11 mouse cellular contexts compared by ENCODE assay signal in the genomic region with DNA sequence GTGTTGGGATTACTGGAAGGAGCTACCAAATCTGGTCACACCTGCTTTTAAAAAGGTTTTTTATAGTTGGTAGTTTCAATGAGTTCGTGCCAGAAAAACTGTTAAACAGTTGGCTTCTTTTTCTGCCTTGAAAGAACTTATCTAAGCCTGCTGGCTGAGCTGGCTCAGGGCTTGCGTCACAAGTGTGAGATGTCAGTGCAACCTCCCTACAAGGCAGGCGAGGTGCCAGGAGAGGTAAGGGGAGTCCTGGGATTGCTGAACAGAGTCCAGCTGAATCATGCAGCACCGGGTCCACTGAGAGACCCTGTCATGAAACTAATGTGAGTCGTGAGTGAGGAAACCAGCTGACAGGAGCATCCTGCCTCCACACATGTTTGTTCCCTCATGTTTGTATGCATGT. TPM values are rescaled to one million over a fixed set of nuclear protein-coding genes. Genes with fewer than 3 reads are reported as not detected.
DNase-seq lines count a peak whose midpoint lies in the region; ATAC-seq and TF ChIP-seq lines count a peak whose summit lies in the region.
"Had no signal": no experiment of that assay in that cellular context is flagged by ENCODE, and none has a peak within 500 bp of the region (broad histone marks: within the 10 kb centered on the region; RNA-seq: fewer than 3 reads in every experiment).

No protein-coding gene starts in this region.

- TF ChIP-seq POLR2A in liver, adult 2 months (IDR thresholded peaks at IDR 0.05; ENCODE audit: extremely low read depth, insufficient read depth, low read length) = no peak

- no peak overlapping the region for H3K4me3 ChIP-seq in liver, adult 2 months (ENCODE audit: insufficient read depth, low read depth, low read length)
- H3K4me3 ChIP-seq in liver, embryonic 12.5 days = no peak overlapping the region
- no peak overlapping the region for H3K4me3 ChIP-seq in heart, embryonic 11.5 days (ENCODE audit: low read depth, low read length)
- no peak overlapping the region for H3K4me3 ChIP-seq in forebrain, embryonic 15.5 days

- H3K27me3 ChIP-seq in liver, adult 2 months (ENCODE audit: control insufficient read depth, insufficient read depth, low read length) = no peaks in the 10 kb centered on the region
- no peaks in the 10 kb centered on the region for H3K27me3 ChIP-seq in liver, embryonic 12.5 days (replicated peaks)
- no peaks in the 10 kb centered on the region for H3K27me3 ChIP-seq in heart, embryonic 11.5 days (ENCODE audit: control insufficient read depth, insufficient read depth, low read length)
- no peaks in the 10 kb centered on the region for H3K27me3 ChIP-seq in forebrain, embryonic 15.5 days

- 20% methylated on average over 5 of the region's 5 CpGs for WGBS in liver, adult 2 months
- WGBS in liver, embryonic 12.5 days (ENCODE audit: insufficient replicate concordance) = 54% methylated on average over 5 of the region's 5 CpGs
- WGBS in heart, embryonic 11.5 days (ENCODE audit: insufficient replicate concordance) = 39% methylated on average over 5 of the region's 5 CpGs
- 62% methylated on average over 5 of the region's 5 CpGs for WGBS in forebrain, embryonic 15.5 days

- H3K4me2 ChIP-seq in liver, embryonic 12.5 days = no peak overlapping the region
- no peak overlapping the region for H3K4me2 ChIP-seq in heart, embryonic 11.5 days
- no peak overlapping the region for H3K4me2 ChIP-seq in forebrain, embryonic 15.5 days (replicated peaks)

- H3K27ac ChIP-seq in liver, adult 2 months (replicated peaks; ENCODE audit: insufficient read depth, low read depth, low read length) = no peak overlapping the region
- no peak overlapping the region for H3K27ac ChIP-seq in liver, embryonic 12.5 days
- H3K27ac ChIP-seq in heart, embryonic 11.5 days (ENCODE audit: low read depth, low read length) = peak overlapping the region; percentile 0; the same call in 1 of the 2 replicates
- H3K27ac ChIP-seq in forebrain, embryonic 15.5 days (replicated peaks) = no peak overlapping the region
- H3K27ac ChIP-seq: liver, embryonic 14.5 days had no signal

- no peak overlapping the region for H3K9ac ChIP-seq in liver, adult 2 months (ENCODE audit: low read depth, low read length)
- H3K9ac ChIP-seq in liver, embryonic 12.5 days = no peak overlapping the region
- H3K9ac ChIP-seq in heart, embryonic 11.5 days (ENCODE audit: low read depth, low read length) = no peak overlapping the region
- no peak overlapping the region for H3K9ac ChIP-seq in forebrain, embryonic 15.5 days (replicated peaks)
- H3K9ac ChIP-seq: liver, embryonic 14.5 days had no signal

- ATAC-seq in liver, embryonic 12.5 days = no peak
- 0 out of 2 replicates have a peak, but pooled peaks have one; percentile 46 for ATAC-seq in heart, embryonic 11.5 days (replicated peaks; ENCODE audit: insufficient number of reproducible peaks, low FRiP score, low TSS enrichment)
- ATAC-seq in forebrain, embryonic 15.5 days (replicated peaks) = no peak

- H3K79me2 ChIP-seq in liver, adult 2 months (ENCODE audit: control insufficient read depth, insufficient read depth, low read length) = no peaks in the 10 kb centered on the region; the same call in 1 of the 2 replicates

- TF ChIP-seq CTCF in liver, adult 2 months (IDR thresholded peaks at IDR 0.05; ENCODE audit: low read depth, low read length) = no peak

- H3K36me3 ChIP-seq in liver, adult 2 months (ENCODE audit: control insufficient read depth, insufficient read depth, low read length) = peaks cover 15% of the 10 kb centered on the region; the same call in 1 of the 2 replicates
- H3K36me3 ChIP-seq in liver, embryonic 12.5 days = peaks cover 28% of the 10 kb centered on the region
- peaks cover 31% of the 10 kb centered on the region for H3K36me3 ChIP-seq in heart, embryonic 11.5 days (ENCODE audit: control insufficient read depth, insufficient read depth, low read length)
- H3K36me3 ChIP-seq in forebrain, embryonic 15.5 days = peaks cover 66% of the 10 kb centered on the region

- peak; percentile 43 to 72 for DNase-seq in adrenal gland, adult (ENCODE audit: inconsistent age in 2 of 2, low spot score in 1 of 2)
- no peak for DNase-seq in adrenal gland, adult 18-20 months (ENCODE audit: low spot score in 2 of 2)
- peak; percentile 62 for DNase-seq in liver, adult 2 months (ENCODE audit: extremely low read depth, low read depth, low spot score)
- DNase-seq in telencephalon, adult 2 months (ENCODE audit: low read depth, low spot score) = peak; percentile 24
- no peak for DNase-seq in testis, postnatal 10 days (ENCODE audit: low spot score)
- DNase-seq: cerebellum, postnatal 36 days; kidney, postnatal 4 days had no signal

- H3K9me3 ChIP-seq in liver, embryonic 12.5 days (replicated peaks) = no peaks in the 10 kb centered on the region
- no peaks in the 10 kb centered on the region for H3K9me3 ChIP-seq in heart, embryonic 11.5 days (replicated peaks; ENCODE audit: control insufficient read depth, low read length)
- no peaks in the 10 kb centered on the region for H3K9me3 ChIP-seq in forebrain, embryonic 15.5 days

- H3K4me1 ChIP-seq in liver, adult 2 months (ENCODE audit: control insufficient read depth, insufficient read depth, low read length) = peaks cover 15% of the 10 kb centered on the region
- no peaks in the 10 kb centered on the region for H3K4me1 ChIP-seq in liver, embryonic 12.5 days
- H3K4me1 ChIP-seq in heart, embryonic 11.5 days (ENCODE audit: control insufficient read depth, insufficient read depth, low read length) = peaks cover 19% of the 10 kb centered on the region; the same call in 1 of the 2 replicates
- no peaks in the 10 kb centered on the region; the same call in 1 of the 2 replicates for H3K4me1 ChIP-seq in forebrain, embryonic 15.5 days

RNA-seq across cellular contexts. Expression of a gene that starts 41.4 kb away (rescaled TPM):
- 10 to 100 TPM; 12.7 to 15.6 TPM for total RNA-seq in adrenal gland, adult 18-20 months (2021)
- total RNA-seq in liver, adult 2 months (2014; rRNA removed) = 18.1 and 18.4 TPM in 2 replicates
- 2.3 and 2.9 TPM in 2 replicates for polyA plus RNA-seq in liver, adult 2 months (2012; rRNA removed)
- polyA plus RNA-seq in liver, embryonic 12.5 days (2016; fragmentation: Nextera tagmentation; extraction: Ambion mirVana) = 13.7 and 15.0 TPM in 2 replicates
- polyA plus RNA-seq in heart, embryonic 11.5 days (2014; fragmentation: Nextera tagmentation; extraction: Ambion mirVana) = 77.0 and 99.7 TPM in 2 replicates
- 39.3 and 43.0 TPM in 2 replicates for polyA plus RNA-seq in forebrain, embryonic 15.5 days (2015; fragmentation: Nextera tagmentation; extraction: Ambion mirVana)

Comparison
In these comparisons a context has a peak if more than half of its experiments do, and no peak if none do; other contexts are left out.
1. DNase-seq: peak in adrenal gland, adult (2 of 2), liver, adult 2 months (single experiment) and telencephalon, adult 2 months (single experiment); none in adrenal gland, adult 18-20 months (0 of 2) and testis, postnatal 10 days (single experiment).